Comparison of ENCODE assay signal across 8 mouse cellular contexts in genomic region chr10:69656321-69656720, GRCm38 (mm10).
DNase-seq lines count a peak whose midpoint lies in the region; ATAC-seq and TF ChIP-seq lines count a peak whose summit lies in the region.
"Had no signal": no experiment of that assay in that cellular context is flagged by ENCODE, and none has a peak within 500 bp of the region (broad histone marks: within the 10 kb centered on the region; RNA-seq: fewer than 3 reads in every experiment).

No protein-coding gene starts in this region.

- no peak overlapping the region for H3K4me2 ChIP-seq in midbrain, embryonic 11.5 days
- H3K4me2 ChIP-seq: midbrain, embryonic 12.5 days had no signal

- no peaks in the 10 kb centered on the region for H3K36me3 ChIP-seq in midbrain, embryonic 10.5 days
- H3K36me3 ChIP-seq in midbrain, embryonic 11.5 days (ENCODE audit: control insufficient read depth, insufficient read depth, low read length), result no peaks in the 10 kb centered on the region
- H3K36me3 ChIP-seq: midbrain, embryonic 12.5 days had no signal

- POLR2A ChIA-PET in Patski (lab: Charles Lee), result no interaction called here

- in situ Hi-C loops in Patski (cut with MboI; ENCODE audit: low pct_unique_long_range_greater_than_20kb), result no loop called here

- intact Hi-C loops in left cerebral cortex, postnatal 10 days (cut with DNase I), result loop anchor here (10.0 kb wide), 2 partner anchors 122 to 282 kb away; no protein-coding TSS in a partner anchor

- DNase-seq in midbrain, embryonic 10.5 days (ENCODE audit: low spot score), result peak; percentile 48
- no peak for DNase-seq in midbrain, embryonic 11.5 days (ENCODE audit: low spot score, missing footprints)
- no peak for DNase-seq in Patski (ENCODE audit: low read depth, low spot score)
- DNase-seq in cerebellum, adult 9-11 months, result peak; percentile 57
- peak; percentile 25 for DNase-seq in gastrocnemius, postnatal 25 days
- peak; percentile 47 to 49 for DNase-seq in left cerebral cortex, postnatal 10 days (ENCODE audit: extremely low spot score in 1 of 2, low spot score in 2 of 2)
- peak; percentile 50 for DNase-seq in ovary, postnatal 14 days (ENCODE audit: low spot score)

- no peak for ATAC-seq in midbrain, embryonic 11.5 days (ENCODE audit: low FRiP score)
- ATAC-seq in Patski, result no peak

- no peaks in the 10 kb centered on the region for H3K27me3 ChIP-seq in midbrain, embryonic 10.5 days (ENCODE audit: low read depth, poor library complexity, severe bottlenecking)
- H3K27me3 ChIP-seq in midbrain, embryonic 11.5 days (ENCODE audit: control insufficient read depth, insufficient read depth, low read length), result no peaks in the 10 kb centered on the region
- no peaks in the 10 kb centered on the region for H3K27me3 ChIP-seq in Patski

- no peak overlapping the region for H3K9ac ChIP-seq in midbrain, embryonic 11.5 days (ENCODE audit: low read length)
- H3K9ac ChIP-seq: midbrain, embryonic 12.5 days had no signal

- TF ChIP-seq CTCF in Patski (IDR thresholded peaks at IDR 0.05), result peak; percentile 81

- no peaks in the 10 kb centered on the region for H3K9me3 ChIP-seq in midbrain, embryonic 10.5 days (replicated peaks)
- H3K9me3 ChIP-seq in midbrain, embryonic 11.5 days (ENCODE audit: control insufficient read depth, low read length), result no peaks in the 10 kb centered on the region
- H3K9me3 ChIP-seq: midbrain, embryonic 12.5 days had no signal

- WGBS in midbrain, embryonic 10.5 days, result 26% methylated on average over 3 of the region's 3 CpGs
- WGBS in midbrain, embryonic 11.5 days, result 18% methylated on average over 3 of the region's 3 CpGs

- peaks cover 23% of the 10 kb centered on the region for H3K4me1 ChIP-seq in midbrain, embryonic 10.5 days
- peaks cover 2% of the 10 kb centered on the region; the same call in 1 of the 2 replicates for H3K4me1 ChIP-seq in midbrain, embryonic 11.5 days (ENCODE audit: control insufficient read depth, insufficient read depth, low read length)

- CTCF ChIA-PET in Patski (lab: Charles Lee), result interaction anchor here (0.8 to 3.9 kb wide), 19 partner anchors 10 to 251 kb away, joined by 3 to 45 read pairs (median 4); no protein-coding TSS in a partner anchor

- no peak overlapping the region for H3K4me3 ChIP-seq in midbrain, embryonic 10.5 days
- H3K4me3 ChIP-seq in midbrain, embryonic 11.5 days (ENCODE audit: low read depth, low read length), result no peak overlapping the region
- H3K4me3 ChIP-seq: midbrain, embryonic 12.5 days had no signal

- H3K27ac ChIP-seq in midbrain, embryonic 10.5 days (replicated peaks), result no peak overlapping the region
- H3K27ac ChIP-seq in midbrain, embryonic 11.5 days (ENCODE audit: low read depth, low read length), result no peak overlapping the region
- H3K27ac ChIP-seq: midbrain, embryonic 12.5 days had no signal

Comparison
In these comparisons a context has a peak if more than half of its experiments do, and no peak if none do; other contexts are left out.
1. DNase-seq: peak in midbrain, embryonic 10.5 days (single experiment), cerebellum, adult 9-11 months (single experiment), gastrocnemius, postnatal 25 days (single experiment), left cerebral cortex, postnatal 10 days (2 of 2) and ovary, postnatal 14 days (single experiment); none in midbrain, embryonic 11.5 days (single experiment) and Patski (single experiment).